Mouse (Mus musculus) lung, embryonic 14.5 days (tissue): ENCODE data around the gene Slc2a10. TPM values are rescaled to one million over a fixed set of nuclear protein-coding genes. Genes with fewer than 3 reads are reported as not detected.

Source experiments
- ATAC-seq: fragments of 200-750 bp; cut with Nextera tagmentation; 2 replicates; pipeline ENCODE4 v1.8.0; 2017; ENCODE audit warnings: mild to moderate bottlenecking, moderate TSS enrichment, moderate library complexity; ENCODE audit not compliant: insufficient read depth
- DNase-seq: peaks from one replicate; pipeline ENCODE4 v3.0.0-alpha.2; 2015
- H3K27ac ChIP-seq: fragments of 300-500 bp; sonication (generic); 2 replicates; pipeline ENCODE4 v1.5.1; 2014; ENCODE audit warnings: low read depth, mild to moderate bottlenecking, moderate library complexity
- H3K27me3 ChIP-seq: fragments of 300-500 bp; sonication (generic); 2 replicates; pipeline ENCODE4 v1.6.1; 2014; ENCODE audit warnings: low read length, control low read depth; ENCODE audit not compliant: insufficient read depth
- H3K36me3 ChIP-seq: fragments of 300-500 bp; sonication (generic); 2 replicates; pipeline ENCODE4 v1.6.1; 2014; ENCODE audit warnings: control low read depth; ENCODE audit not compliant: insufficient read depth
- H3K4me1 ChIP-seq: fragments of 300-500 bp; sonication (generic); 2 replicates; pipeline ENCODE4 v1.6.1; 2014; ENCODE audit warnings: antibody characterized with exemption, control low read depth; ENCODE audit not compliant: insufficient read depth
- H3K4me2 ChIP-seq: fragments of 300-500 bp; sonication (generic); 2 replicates; pipeline ENCODE4 v1.6.1; 2014; ENCODE audit warnings: mild to moderate bottlenecking
- H3K4me3 ChIP-seq: fragments of 300-500 bp; sonication (generic); 2 replicates; pipeline ENCODE4 v1.5.1; 2014; ENCODE audit warnings: low read depth, low read length
- H3K9ac ChIP-seq: fragments of 300-500 bp; sonication (generic); 2 replicates; pipeline ENCODE4 v1.6.1; 2014
- H3K9me3 ChIP-seq: fragments of 300-500 bp; sonication (generic); 2 replicates; pipeline ENCODE4 v1.6.1; 2016; ENCODE audit warnings: low read depth, low read length, control low read depth
- CTCF ChIP-seq: IDR thresholded peaks from 2 replicates; pipeline ENCODE4 v1.5.1; 2016; ENCODE audit warnings: antibody characterized with exemption, low read depth
- WGBS: fragments of 180-500 bp; shearing (Covaris S2); extraction: QIAGEN DNeasy Blood & Tissue Kit; methylation state at CpG from one replicate; pipeline ENCODE4 v1.1.7; 2014; 5-methylcytosine and 5-hydroxymethylcytosine counted together
- polyA plus RNA-seq: library from polyadenylated mRNA; unstranded; fragments of >200 nt; fragmentation: Nextera tagmentation; extraction: Ambion mirVana; gene quantifications from 2 replicates; pipeline ENCODE4 v1.2.1, GENCODE M21; 2014

Slc2a10 gene
- polyA plus RNA-seq, 1 experiment from 2014 or later: 14.6 TPM

DNA sequence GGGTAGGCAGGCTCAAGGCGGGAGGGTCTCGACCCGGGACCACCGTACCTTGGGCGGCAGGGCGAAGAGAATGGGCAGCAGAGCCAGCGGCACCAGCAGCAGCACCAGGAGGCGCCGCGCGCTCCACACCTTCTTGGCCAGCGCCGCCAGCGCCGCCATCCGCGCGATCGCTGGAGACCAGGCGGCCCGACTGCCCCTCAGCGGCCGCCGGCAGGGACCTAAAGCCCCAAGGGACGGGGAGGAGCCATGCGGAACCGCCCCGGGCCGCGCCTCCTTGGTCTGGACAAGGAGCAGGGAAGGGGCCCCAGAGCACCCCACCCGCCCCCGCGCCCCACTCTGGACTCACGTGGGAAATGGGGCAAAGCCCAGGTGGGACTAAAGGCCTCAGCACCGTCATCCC, 30.6 kb upstream of the Slc2a10 start, which contains the start of gene Slc13a3:
Gene Slc13a3 (minus strand): TSS at position 228 of the 400 bp plus-strand sequence.
- TF ChIP-seq CTCF: no peak
- Histone ChIP-seq H3K4me3 (peak within 1 kb of the TSS; percentile 8; the same call in 1 of the 2 replicates), H3K36me3 (no peaks in the 10 kb centered on the region), H3K9ac (peak within 1 kb of the TSS; percentile 9; the same call in 1 of the 2 replicates), H3K9me3 (no peaks in the 10 kb centered on the region), H3K27me3 (peaks cover 24% of the 10 kb centered on the region), H3K27ac (no peak within 1 kb of the TSS), H3K4me1 (no peaks in the 10 kb centered on the region), H3K4me2 (peak within 1 kb of the TSS; percentile 53)
- DNase-seq (peak; percentile 58), ATAC-seq (0 out of 2 replicates have a peak, but pooled peaks have one; percentile 38)
- WGBS: 1% methylated on average over 33 of the region's 35 CpGs

DNA sequence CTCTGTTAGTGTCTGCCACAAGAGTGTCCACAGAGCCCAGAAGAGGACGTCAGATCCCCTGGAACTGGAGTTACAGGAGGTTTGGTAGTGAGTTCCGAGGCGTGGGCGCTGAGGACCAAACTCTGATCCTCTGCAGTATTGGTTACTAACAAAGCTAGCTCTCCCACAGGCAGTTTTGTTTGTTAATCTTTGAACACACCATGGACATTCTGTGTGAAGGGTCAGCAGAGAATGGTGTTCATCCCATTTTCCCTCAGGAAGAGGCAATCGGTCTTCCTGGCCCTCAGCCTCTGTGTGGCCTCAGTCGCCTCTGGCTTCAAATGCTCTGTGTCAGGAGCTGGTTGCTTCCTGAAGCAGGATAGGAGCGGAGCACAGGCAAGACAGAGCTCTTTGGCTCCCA, 28.2 kb upstream of the Slc2a10 start:
- no peak overlapping the region for H3K27ac ChIP-seq
- H3K4me2 ChIP-seq: no peak overlapping the region
- TF ChIP-seq CTCF: no peak
- H3K4me3 ChIP-seq: no peak overlapping the region
- 80% methylated on average over 7 of the region's 7 CpGs for WGBS
- peaks cover 24% of the 10 kb centered on the region for H3K27me3 ChIP-seq
- ATAC-seq (no peak), DNase-seq (no peak)
- no peaks in the 10 kb centered on the region for H3K9me3 ChIP-seq
- no peak overlapping the region for H3K9ac ChIP-seq
- no peaks in the 10 kb centered on the region for H3K4me1 ChIP-seq
- H3K36me3 ChIP-seq: no peaks in the 10 kb centered on the region

DNA sequence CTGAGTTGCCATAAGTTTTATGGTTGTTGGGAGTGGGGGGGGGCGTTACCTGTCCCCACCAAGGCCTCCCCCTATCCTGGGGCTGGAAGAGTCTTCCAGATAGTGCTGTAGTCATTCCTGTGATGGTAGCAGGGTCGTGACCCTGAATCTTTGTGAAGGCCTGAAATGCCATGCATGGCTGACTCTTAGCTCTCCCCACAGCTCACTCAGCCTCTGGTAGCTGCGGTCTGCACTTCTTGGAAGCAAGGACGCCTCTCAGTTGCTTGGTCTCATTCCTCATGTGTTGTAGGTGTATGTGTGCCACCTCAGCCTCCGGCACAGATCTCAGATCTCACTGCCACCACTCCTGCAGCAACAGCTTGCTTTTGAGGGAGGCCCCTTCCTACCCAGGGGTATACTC, 27.7 kb upstream of the Slc2a10 start:
- ATAC-seq: no peak
- TF ChIP-seq CTCF: no peak
- Histone ChIP-seq H3K4me1 (no peaks in the 10 kb centered on the region), H3K4me2 (no peak overlapping the region), H3K36me3 (no peaks in the 10 kb centered on the region), H3K27me3 (peaks cover 24% of the 10 kb centered on the region), H3K9ac (no peak overlapping the region), H3K9me3 (no peaks in the 10 kb centered on the region), H3K4me3 (no peak overlapping the region), H3K27ac (no peak overlapping the region)
- no peak for DNase-seq
- 62% methylated on average over 5 of the region's 5 CpGs for WGBS

DNA sequence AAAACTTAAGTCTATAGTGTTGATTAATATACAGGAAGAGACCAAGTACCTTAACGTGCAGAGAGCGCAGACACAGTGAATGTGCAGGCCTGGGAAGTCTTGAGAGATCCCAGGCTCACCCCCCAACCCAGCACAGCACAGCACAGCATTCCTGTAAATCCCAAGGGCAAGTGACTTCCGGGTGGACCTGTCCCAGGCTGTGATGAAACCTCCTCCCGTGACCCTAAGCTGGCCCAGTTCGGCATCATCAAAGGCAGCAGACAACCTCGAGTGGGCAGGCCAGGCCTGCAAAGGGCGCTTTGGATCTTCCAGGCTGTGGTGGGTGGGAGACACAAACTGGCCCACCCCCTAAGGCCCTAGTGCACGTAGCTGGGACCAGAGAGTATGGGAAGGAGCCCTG, 21.6 kb upstream of the Slc2a10 start:
- Histone ChIP-seq H3K27me3 (no peaks in the 10 kb centered on the region), H3K4me2 (no peak overlapping the region), H3K4me3 (no peak overlapping the region), H3K27ac (no peak overlapping the region), H3K9ac (no peak overlapping the region), H3K4me1 (peaks cover 4% of the 10 kb centered on the region; the same call in 1 of the 2 replicates), H3K9me3 (no peaks in the 10 kb centered on the region), H3K36me3 (no peaks in the 10 kb centered on the region)
- TF ChIP-seq CTCF: no peak
- WGBS: 46% methylated on average over 8 of the region's 8 CpGs
- ATAC-seq: no peak
- DNase-seq: no peak

DNA sequence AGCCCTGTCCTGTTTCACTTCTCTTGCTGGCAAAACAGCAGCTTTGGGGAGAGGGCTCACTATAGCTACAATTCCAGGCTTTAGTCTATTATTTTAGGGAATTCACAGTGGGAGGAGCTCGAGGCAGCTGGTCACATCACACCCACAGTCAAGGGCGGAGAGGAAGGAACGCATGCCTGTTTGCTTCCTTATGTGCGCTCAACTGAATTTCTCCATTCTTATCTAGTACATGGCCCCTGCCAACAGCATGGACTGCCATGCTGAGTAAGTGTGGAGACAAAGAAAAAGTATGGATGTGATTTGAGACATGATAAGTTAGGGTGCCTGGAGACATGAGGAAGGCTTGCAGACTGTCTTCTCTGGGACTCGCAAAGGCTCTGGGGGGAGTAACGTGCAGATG, 19.4 kb upstream of the Slc2a10 start:
- WGBS: 30% methylated on average over 6 of the region's 6 CpGs
- TF ChIP-seq CTCF: no peak
- ATAC-seq: peak; percentile 37
- Histone ChIP-seq H3K27me3 (no peaks in the 10 kb centered on the region), H3K4me1 (peaks cover 4% of the 10 kb centered on the region; the same call in 1 of the 2 replicates), H3K36me3 (peaks cover 11% of the 10 kb centered on the region), H3K9ac (no peak overlapping the region), H3K4me2 (no peak overlapping the region), H3K9me3 (no peaks in the 10 kb centered on the region), H3K27ac (0 out of 2 replicates have a peak overlapping the region, but pooled peaks have one; percentile 27), H3K4me3 (no peak overlapping the region)
- DNase-seq: peak; percentile 49

DNA sequence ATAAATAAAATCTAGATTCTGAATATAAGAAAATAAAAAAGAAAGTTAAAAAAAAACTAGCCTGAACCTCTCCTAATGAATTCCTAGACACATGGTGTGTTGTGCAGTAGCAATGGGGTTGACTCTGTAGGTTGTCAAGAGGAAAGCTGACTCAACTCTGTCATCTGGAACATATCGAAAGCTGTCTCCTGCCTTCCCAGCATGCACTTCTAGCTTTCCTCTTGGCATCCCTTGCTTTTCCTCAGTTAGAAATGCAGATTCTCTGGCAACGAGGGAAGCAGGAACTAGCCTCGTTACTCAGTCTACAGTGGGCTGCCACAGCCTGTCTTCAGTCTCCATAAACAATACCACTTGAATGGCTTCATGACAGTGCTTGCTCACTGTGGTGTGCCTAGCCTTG, 17.8 kb upstream of the Slc2a10 start:
- WGBS: 71% methylated on average over 3 of the region's 3 CpGs
- no peak for ATAC-seq
- Histone ChIP-seq H3K4me1 (peaks cover 4% of the 10 kb centered on the region; the same call in 1 of the 2 replicates), H3K27ac (no peak overlapping the region), H3K27me3 (no peaks in the 10 kb centered on the region), H3K36me3 (peaks cover 27% of the 10 kb centered on the region), H3K4me2 (no peak overlapping the region), H3K9ac (no peak overlapping the region), H3K4me3 (no peak overlapping the region), H3K9me3 (no peaks in the 10 kb centered on the region)
- no peak for TF ChIP-seq CTCF
- no peak for DNase-seq

DNA sequence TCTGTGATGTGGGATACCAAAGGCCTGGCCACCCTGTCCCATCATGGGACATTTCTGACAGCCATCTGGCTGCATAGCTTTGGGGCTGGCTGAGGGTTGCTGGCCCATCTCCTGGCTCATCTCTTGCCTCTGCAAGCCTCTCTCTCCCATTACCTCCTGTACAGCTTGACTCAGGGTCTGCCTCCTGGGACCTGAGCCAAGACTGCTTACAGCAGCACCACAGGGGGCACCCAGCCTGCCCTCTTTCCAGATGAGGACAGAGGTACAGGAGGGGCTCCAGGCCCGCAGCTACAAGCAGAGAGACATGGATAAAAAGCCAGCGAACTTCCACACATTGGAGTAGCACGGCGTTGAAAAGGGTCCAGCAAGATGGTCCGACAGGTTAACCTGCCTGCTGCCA, 17.2 kb upstream of the Slc2a10 start:
- DNase-seq: no peak
- Histone ChIP-seq H3K4me2 (no peak overlapping the region), H3K27ac (no peak overlapping the region), H3K27me3 (no peaks in the 10 kb centered on the region), H3K4me1 (peaks cover 4% of the 10 kb centered on the region; the same call in 1 of the 2 replicates), H3K9ac (no peak overlapping the region), H3K4me3 (no peak overlapping the region), H3K9me3 (no peaks in the 10 kb centered on the region), H3K36me3 (peaks cover 28% of the 10 kb centered on the region)
- no peak for ATAC-seq
- TF ChIP-seq CTCF: no peak
- WGBS: 77% methylated on average over 5 of the region's 5 CpGs
